Mouse (Mus musculus) lung, postnatal 0 days (tissue): ENCODE measurements around the gene Olfr1048.

Experiments used
- CTCF ChIP-seq: IDR thresholded peaks from 2 replicates; pipeline ENCODE4 v1.5.1; 2016; ENCODE audit warnings: antibody characterized with exemption, mild to moderate bottlenecking
- EP300 ChIP-seq: IDR thresholded peaks from 2 replicates; pipeline ENCODE4 v1.6.1; 2016; ENCODE audit warnings: antibody characterized with exemption, mild to moderate bottlenecking, control low read depth

DNA sequence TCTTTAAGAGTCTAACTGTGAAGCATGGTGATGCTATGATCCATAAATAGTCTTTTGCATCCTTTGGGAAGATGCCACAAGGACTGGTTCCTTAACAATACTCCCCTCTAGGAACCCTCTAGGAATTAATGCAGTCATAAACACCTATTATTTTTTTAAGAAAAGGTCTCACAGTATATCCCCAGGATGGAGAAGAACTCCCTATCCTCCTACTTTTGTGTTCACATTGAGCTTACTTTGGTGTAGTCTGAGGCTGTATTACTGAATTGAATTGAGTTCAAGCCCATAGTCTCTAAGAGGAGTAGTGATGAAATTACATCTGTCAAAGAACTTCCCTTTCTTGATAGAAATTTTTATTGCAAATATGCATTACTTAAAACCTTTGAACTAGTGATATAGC is 37.2 kb downstream of the Olfr1048 start, which contains the start of gene Olfr1045:
- TF ChIP-seq CTCF (no peak), EP300 (no peak)
